Mouse (Mus musculus) c-Kit-positive CD71-positive TER-119-positive erythroid progenitor cells, embryonic 14.5 days (primary cell): Measurements from ENCODE around the gene Ezr.

Source experiments
- DNase-seq: peaks from one replicate; pipeline ENCODE4 v3.0.0-alpha.2; 2013; ENCODE audit warnings: low spot score

The Ezr gene

GRCm38 (mm10) chr17:6768301-6768788 is 14.2 kb downstream of the Ezr start:
- no peak for DNase-seq

GRCm38 (mm10) chr17:6767771-6768170 is 14.8 kb downstream of the Ezr start:
- DNase-seq = no peak

GRCm38 (mm10) chr17:6766823-6767222 is 15.8 kb downstream of the Ezr start:
- DNase-seq = no peak

- DNase-seq = no peak
These were observed 16.7 kb downstream of the Ezr start for GRCm38 (mm10) chr17:6765886-6766285.

GRCm38 (mm10) chr17:6764730-6765129 is 17.9 kb downstream of the Ezr start:
- no peak for DNase-seq

GRCm38 (mm10) chr17:6764227-6764593 is 18.4 kb downstream of the Ezr start:
- DNase-seq = no peak

- DNase-seq = no peak
These were observed 18.9 kb downstream of the Ezr start for GRCm38 (mm10) chr17:6763513-6764226.

- DNase-seq = no peak
These were observed 22.8 kb downstream of the Ezr start for GRCm38 (mm10) chr17:6759717-6760292.

- DNase-seq = no peak
These were observed 23.7 kb downstream of the Ezr start for GRCm38 (mm10) chr17:6758845-6759244.

GRCm38 (mm10) chr17:6757902-6758301 is 24.7 kb downstream of the Ezr start:
- DNase-seq = no peak

- DNase-seq = no peak
These were observed 26.7 kb downstream of the Ezr start for GRCm38 (mm10) chr17:6755873-6756272.

- no peak for DNase-seq
These were observed 27.4 kb downstream of the Ezr start for GRCm38 (mm10) chr17:6755176-6755575.

GRCm38 (mm10) chr17:6752375-6752774 is 30.2 kb downstream of the Ezr start:
- DNase-seq = no peak

GRCm38 (mm10) chr17:6751221-6751859 is 31.2 kb downstream of the Ezr start:
- DNase-seq = no peak

GRCm38 (mm10) chr17:6748779-6749464 is 33.7 kb downstream of the Ezr start:
- DNase-seq = no peak

GRCm38 (mm10) chr17:6747478-6747877 is 35.1 kb downstream of the Ezr start:
- DNase-seq = no peak

- no peak for DNase-seq
These were observed 35.9 kb downstream of the Ezr start for GRCm38 (mm10) chr17:6746452-6747231.

GRCm38 (mm10) chr17:6745975-6746374 is 36.6 kb downstream of the Ezr start:
- no peak for DNase-seq

GRCm38 (mm10) chr17:6745503-6745902 is 37.1 kb downstream of the Ezr start:
- no peak for DNase-seq

- DNase-seq = no peak
These were observed 37.7 kb downstream of the Ezr start for GRCm38 (mm10) chr17:6744871-6745270.

GRCm38 (mm10) chr17:6744366-6744765 is 38.2 kb downstream of the Ezr start:
- no peak for DNase-seq

- no peak for DNase-seq
These were observed 38.8 kb downstream of the Ezr start for GRCm38 (mm10) chr17:6743787-6744239.
